Mouse (Mus musculus) myocyte (in vitro differentiated cells): ENCODE measurements around the gene Ube2g1. TPM values are rescaled to one million over a fixed set of nuclear protein-coding genes. Genes with fewer than 3 reads are reported as not detected.

ENCODE experiments used
- H3K27me3 ChIP-seq: one replicate; pipeline ENCODE4 v1.6.1; 2011; ENCODE audit not compliant: control insufficient read depth, insufficient read depth, insufficient read length
- H3K36me3 ChIP-seq: one replicate; pipeline ENCODE4 v1.6.1; 2011; ENCODE audit not compliant: control insufficient read depth, insufficient read depth
- H3K4me2 ChIP-seq: one replicate; pipeline ENCODE4 v1.6.1; 2011; ENCODE audit warnings: low read depth, control low read depth
- H3K4me3 ChIP-seq: one replicate; pipeline ENCODE4 v1.5.1; 2011; ENCODE audit warnings: mild to moderate bottlenecking, control low read depth, moderate library complexity
- H3K79me2 ChIP-seq: one replicate; pipeline ENCODE4 v1.6.1; 2011; ENCODE audit not compliant: control insufficient read depth, insufficient read depth
- H3ac ChIP-seq: one replicate; pipeline ENCODE4 v1.6.1; 2011; ENCODE audit not compliant: control insufficient read depth, insufficient read length
- CEBPB ChIP-seq: IDR thresholded peaks from 2 replicates; pipeline ENCODE4 v1.6.1; 2011; ENCODE audit warnings: mild to moderate bottlenecking, moderate library complexity; ENCODE audit not compliant: poor library complexity, insufficient read depth, severe bottlenecking
- E2F4 ChIP-seq: IDR thresholded peaks from one replicate; pipeline ENCODE4 v1.6.1; 2011; ENCODE audit warnings: mild to moderate bottlenecking, control low read depth, moderate library complexity; ENCODE audit not compliant: insufficient read depth
- MAX ChIP-seq: IDR thresholded peaks from one replicate; pipeline ENCODE4 v1.6.1; 2011; ENCODE audit warnings: low read depth, mild to moderate bottlenecking, control low read depth
- MYOD1 ChIP-seq, 3 experiments: IDR thresholded peaks; one replicate each; pipeline ENCODE4 v1.6.1; 2011; ENCODE audit warnings: control low read depth in 2 of 3, low read depth in 2 of 3, mild to moderate bottlenecking in 2 of 3, moderate library complexity in 1 of 3; ENCODE audit not compliant: insufficient read length in 2 of 3, control insufficient read depth in 1 of 3
- MYOG ChIP-seq, 3 experiments: IDR thresholded peaks; one replicate each; pipeline ENCODE4 v1.6.1; 2011; ENCODE audit warnings: control low read depth in 2 of 3, low read depth in 2 of 3, mild to moderate bottlenecking in 2 of 3; ENCODE audit not compliant: insufficient read length in 2 of 3, control insufficient read depth in 1 of 3, insufficient read depth in 1 of 3
- POLR2A ChIP-seq: IDR thresholded peaks from one replicate; pipeline ENCODE4 v1.6.1; 2011; ENCODE audit warnings: low read depth, mild to moderate bottlenecking, control low read depth, moderate library complexity; ENCODE audit not compliant: insufficient read length
- POLR2AphosphoS2 ChIP-seq: IDR thresholded peaks from one replicate; pipeline ENCODE4 v1.6.1; 2011; ENCODE audit warnings: low read depth, control low read depth; ENCODE audit not compliant: insufficient read length
- REST ChIP-seq: IDR thresholded peaks from one replicate; pipeline ENCODE4 v1.6.1; 2011; ENCODE audit warnings: mild to moderate bottlenecking, control low read depth, moderate library complexity; ENCODE audit not compliant: insufficient read depth, insufficient read length
- SRF ChIP-seq: IDR thresholded peaks from one replicate; pipeline ENCODE4 v1.6.1; 2011; ENCODE audit warnings: low read depth; ENCODE audit not compliant: control insufficient read depth, insufficient read length
- TCF12 ChIP-seq: IDR thresholded peaks from one replicate; pipeline ENCODE4 v1.6.1; 2011; ENCODE audit warnings: mild to moderate bottlenecking, control low read depth; ENCODE audit not compliant: poor library complexity, insufficient read depth, severe bottlenecking
- TCF3 ChIP-seq: IDR thresholded peaks from one replicate; pipeline ENCODE4 v1.6.1; 2011; ENCODE audit warnings: low read depth, control low read depth; ENCODE audit not compliant: insufficient read length
- USF1 ChIP-seq: IDR thresholded peaks from one replicate; pipeline ENCODE4 v1.6.1; 2011; ENCODE audit warnings: low read depth, mild to moderate bottlenecking, control low read depth, moderate library complexity
- polyA plus RNA-seq: library from polyadenylated mRNA; unstranded; fragments of >200 nt; fragmentation: generic; extraction: Trizol; gene quantifications from one replicate; pipeline ENCODE4 v1.2.1, GENCODE M21; 2012; ENCODE audit warnings: missing spikeins

Ube2g1 gene
- polyA plus RNA-seq, 1 experiment: 13.2 TPM

- Histone ChIP-seq H3K36me3 (no peaks in the 10 kb centered on the region), H3K79me2 (peaks cover 22% of the 10 kb centered on the region), H3ac (no peak overlapping the region), H3K4me3 (no peak overlapping the region), H3K4me2 (no peak overlapping the region), H3K27me3 (no peaks in the 10 kb centered on the region)
- TF ChIP-seq TCF12: no peak
Observed at GRCm38 (mm10) chr11:72675280-72675679, 68.2 kb downstream of the Ube2g1 start.

GRCm38 (mm10) chr11:72680726-72681125 is 73.6 kb downstream of the Ube2g1 start:
- Histone ChIP-seq H3K4me3 (no peak overlapping the region), H3K27me3 (no peaks in the 10 kb centered on the region), H3ac (no peak overlapping the region), H3K4me2 (no peak overlapping the region), H3K79me2 (peaks cover 5% of the 10 kb centered on the region), H3K36me3 (peaks cover 10% of the 10 kb centered on the region)
- TF ChIP-seq TCF3: no peak
- TF ChIP-seq USF1: no peak
- no peak for TF ChIP-seq TCF12
- no peak for TF ChIP-seq POLR2A
- no peak for TF ChIP-seq REST
- no peak for TF ChIP-seq MYOD1 (IDR thresholded peaks at IDR 0.05; ENCODE audit: control insufficient read depth in 1 of 3, insufficient read length in 2 of 3, low read depth in 2 of 3)
- no peak for TF ChIP-seq MYOG (IDR thresholded peaks at IDR 0.05; ENCODE audit: control insufficient read depth in 1 of 3, insufficient read depth in 1 of 3, insufficient read length in 2 of 3, low read depth in 2 of 3)
- TF ChIP-seq E2F4: no peak
- no peak for TF ChIP-seq MAX
- TF ChIP-seq SRF: no peak
- TF ChIP-seq CEBPB: no peak
- no peak for TF ChIP-seq POLR2AphosphoS2

GRCm38 (mm10) chr11:72683402-72683801 is 76.3 kb downstream of the Ube2g1 start:
- H3K27me3 ChIP-seq: no peaks in the 10 kb centered on the region
- H3K4me2 ChIP-seq: no peak overlapping the region
- H3K4me3 ChIP-seq: no peak overlapping the region
- no peak overlapping the region for H3ac ChIP-seq
- H3K36me3 ChIP-seq: peaks cover 11% of the 10 kb centered on the region
- H3K79me2 ChIP-seq: no peaks in the 10 kb centered on the region
- no peak for TF ChIP-seq MYOD1 (IDR thresholded peaks at IDR 0.05; ENCODE audit: control insufficient read depth in 1 of 3, insufficient read length in 2 of 3, low read depth in 2 of 3)
- TF ChIP-seq E2F4: no peak
- TF ChIP-seq TCF3: no peak
- no peak for TF ChIP-seq TCF12
- no peak for TF ChIP-seq USF1
- no peak for TF ChIP-seq REST
- TF ChIP-seq MYOG (IDR thresholded peaks at IDR 0.05; ENCODE audit: control insufficient read depth in 1 of 3, insufficient read depth in 1 of 3, insufficient read length in 2 of 3, low read depth in 2 of 3): no peak
- TF ChIP-seq POLR2AphosphoS2: no peak
- no peak for TF ChIP-seq POLR2A
- no peak for TF ChIP-seq CEBPB

- Histone ChIP-seq H3K4me3 (no peak overlapping the region), H3K4me2 (no peak overlapping the region), H3ac (no peak overlapping the region), H3K27me3 (no peaks in the 10 kb centered on the region), H3K79me2 (peaks cover 18% of the 10 kb centered on the region), H3K36me3 (peaks cover 11% of the 10 kb centered on the region)
- TF ChIP-seq MYOD1 (IDR thresholded peaks at IDR 0.05; ENCODE audit: control insufficient read depth in 1 of 3, insufficient read length in 2 of 3, low read depth in 2 of 3): no peak
- TF ChIP-seq SRF: no peak
- no peak for TF ChIP-seq MAX
- TF ChIP-seq TCF12: no peak
- TF ChIP-seq REST: no peak
- no peak for TF ChIP-seq MYOG (IDR thresholded peaks at IDR 0.05; ENCODE audit: control insufficient read depth in 1 of 3, insufficient read depth in 1 of 3, insufficient read length in 2 of 3, low read depth in 2 of 3)
- no peak for TF ChIP-seq CEBPB
- no peak for TF ChIP-seq E2F4
- no peak for TF ChIP-seq POLR2A
- TF ChIP-seq TCF3: no peak
- no peak for TF ChIP-seq USF1
- no peak for TF ChIP-seq POLR2AphosphoS2
Observed at GRCm38 (mm10) chr11:72686697-72687096, 79.6 kb downstream of the Ube2g1 start.

GRCm38 (mm10) chr11:72688242-72688641 is 81.2 kb downstream of the Ube2g1 start:
- Histone ChIP-seq H3ac (no peak overlapping the region), H3K4me3 (no peak overlapping the region), H3K4me2 (no peak overlapping the region), H3K79me2 (peaks cover 34% of the 10 kb centered on the region), H3K36me3 (peaks cover 11% of the 10 kb centered on the region), H3K27me3 (no peaks in the 10 kb centered on the region)
- TF ChIP-seq MYOD1 (IDR thresholded peaks at IDR 0.05; ENCODE audit: control insufficient read depth in 1 of 3, insufficient read length in 2 of 3, low read depth in 2 of 3): no peak
- no peak for TF ChIP-seq SRF
- TF ChIP-seq MAX: no peak
- no peak for TF ChIP-seq USF1
- no peak for TF ChIP-seq POLR2A
- TF ChIP-seq TCF3: no peak
- no peak for TF ChIP-seq E2F4
- no peak for TF ChIP-seq POLR2AphosphoS2
- TF ChIP-seq REST: no peak
- TF ChIP-seq TCF12: no peak
- TF ChIP-seq CEBPB: no peak
- no peak for TF ChIP-seq MYOG (IDR thresholded peaks at IDR 0.05; ENCODE audit: control insufficient read depth in 1 of 3, insufficient read depth in 1 of 3, insufficient read length in 2 of 3, low read depth in 2 of 3)
